Mouse (Mus musculus) cortical plate, adult 2 months (tissue): ENCODE measurements around the gene Ldlrad1.

Source experiments
- CTCF ChIP-seq: fragments of 200-500 bp; IDR thresholded peaks from 2 replicates; pipeline ENCODE4 v1.5.1; 2011; ENCODE audit warnings: mild to moderate bottlenecking, control low read depth, low read length; ENCODE audit not compliant: insufficient read depth; ENCODE audit errors: extremely low read depth
- POLR2A ChIP-seq: fragments of 200-500 bp; IDR thresholded peaks from 2 replicates; pipeline ENCODE4 v1.6.1; 2011; ENCODE audit warnings: mild to moderate bottlenecking, low read length, control low read depth; ENCODE audit not compliant: insufficient read depth; ENCODE audit errors: extremely low read depth

DNA sequence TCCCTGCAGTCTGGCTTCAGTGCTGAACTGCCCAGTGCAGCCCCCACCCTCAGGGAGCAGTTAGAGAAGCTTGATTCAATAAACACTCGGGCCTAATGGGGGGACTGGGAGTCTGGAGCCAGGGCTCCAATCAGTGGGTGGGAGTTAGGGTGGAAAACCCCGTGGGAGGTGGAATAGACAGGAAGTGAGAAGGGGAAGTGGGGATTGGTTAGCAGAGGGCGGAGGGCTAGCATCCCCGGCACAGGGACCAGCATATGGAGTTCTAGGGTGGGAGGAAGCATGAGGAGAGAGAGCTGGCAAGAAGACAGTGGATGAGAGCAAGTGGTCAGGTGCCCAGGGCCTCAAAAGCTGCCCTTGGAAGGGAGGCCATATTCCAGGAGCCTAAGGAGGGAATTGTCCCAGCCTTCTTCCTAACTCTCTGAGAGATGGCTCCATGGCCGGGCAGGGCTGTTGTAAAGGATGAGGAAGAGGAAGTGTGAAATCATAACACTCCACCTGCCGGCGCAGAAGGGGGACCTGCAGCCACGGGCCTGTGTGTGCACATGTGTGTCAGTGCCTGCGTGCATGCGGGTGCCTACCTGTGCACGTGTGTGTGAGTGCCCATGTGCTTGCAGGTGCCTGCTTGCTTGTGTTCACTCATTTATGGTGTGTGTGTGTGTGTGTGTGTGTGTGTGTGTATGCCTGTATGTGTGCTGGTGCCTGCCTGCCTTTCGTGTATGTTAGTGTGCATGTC lies 4.5 kb downstream of the Ldlrad1 start:
- TF ChIP-seq CTCF (no peak), POLR2A (no peak)
